Mouse (Mus musculus): Measurements from ENCODE around the gene Vhl.

Vhl gene

DNA sequence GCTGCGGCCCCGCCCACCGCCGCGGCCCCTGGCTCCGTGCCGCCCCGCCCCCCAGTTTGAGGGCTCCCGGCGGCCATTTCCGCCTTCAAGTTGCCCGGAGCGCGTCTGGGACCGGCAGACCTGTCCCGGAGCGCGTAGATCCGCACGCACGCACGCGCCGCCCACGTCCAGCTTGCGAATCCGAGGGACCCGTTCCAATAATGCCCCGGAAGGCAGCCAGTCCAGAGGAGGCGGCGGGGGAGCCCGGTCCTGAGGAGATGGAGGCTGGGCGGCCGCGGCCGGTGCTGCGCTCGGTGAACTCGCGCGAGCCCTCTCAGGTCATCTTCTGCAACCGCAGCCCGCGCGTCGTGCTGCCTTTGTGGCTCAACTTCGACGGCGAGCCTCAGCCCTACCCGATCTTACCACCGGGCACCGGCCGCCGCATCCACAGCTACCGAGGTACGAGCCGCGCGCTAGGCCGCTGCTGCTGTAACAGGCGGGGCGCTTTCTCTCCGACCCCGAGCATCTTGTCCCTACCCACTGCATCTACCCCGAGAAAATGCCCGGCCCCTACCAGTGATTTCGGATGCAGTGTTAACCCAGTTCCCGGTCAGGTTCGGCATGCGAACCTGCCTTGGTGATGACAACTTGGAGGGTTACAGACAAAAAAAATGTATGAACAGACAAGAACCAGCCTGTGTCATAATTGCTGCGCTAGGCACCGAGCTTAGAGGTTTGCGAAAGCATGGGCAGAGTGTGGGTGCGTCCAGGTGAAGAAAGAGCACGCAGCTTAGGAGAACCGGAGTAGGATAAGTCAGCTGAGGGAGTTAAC, at the start of gene Vhl:
TSS of gene Vhl (plus strand) at position 19 of the 811 bp plus-strand sequence.
- peak; percentile 90 for DNase-seq (ENCODE audit: low spot score)

DNA sequence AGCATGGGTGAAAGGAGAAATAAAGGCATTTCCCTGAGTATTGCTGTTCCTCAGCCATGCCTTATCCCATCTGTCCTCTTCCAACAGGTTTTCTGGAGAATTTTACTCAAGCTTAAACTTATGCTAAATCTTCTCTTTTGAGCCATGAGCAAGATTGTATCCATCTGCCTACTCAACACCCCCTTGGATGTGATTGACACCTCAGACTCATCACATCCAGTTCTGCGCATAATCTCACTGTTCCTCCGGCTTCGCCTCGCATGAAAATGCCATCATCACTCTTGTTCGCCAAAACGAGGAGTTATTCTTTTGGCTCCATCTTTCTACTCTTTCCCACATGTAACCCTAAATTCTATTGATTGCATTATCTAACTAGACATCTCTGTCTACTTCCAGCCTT, 47.7 kb upstream of the Vhl start:
- no peak for DNase-seq (ENCODE audit: low spot score)

DNA sequence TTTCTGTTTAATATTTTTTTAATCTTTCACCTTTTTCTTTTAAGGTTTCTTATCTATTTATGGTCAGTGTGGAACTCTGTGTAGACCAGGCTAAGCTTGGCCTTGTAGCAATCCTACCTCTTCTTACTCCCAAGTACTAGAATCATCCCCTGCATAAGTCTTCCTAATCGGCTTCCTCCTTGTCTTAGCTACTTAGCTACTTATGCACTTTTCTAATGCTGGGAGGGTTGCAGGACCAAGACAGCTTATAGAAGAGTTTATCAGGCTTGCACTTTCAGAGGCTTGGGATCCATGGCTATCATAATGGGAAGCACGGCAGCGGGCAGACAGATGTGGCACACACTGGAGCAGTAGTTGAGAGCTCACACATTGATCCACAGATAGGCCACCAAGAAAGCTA, 44.5 kb upstream of the Vhl start:
- no peak for DNase-seq (ENCODE audit: low spot score)

DNA sequence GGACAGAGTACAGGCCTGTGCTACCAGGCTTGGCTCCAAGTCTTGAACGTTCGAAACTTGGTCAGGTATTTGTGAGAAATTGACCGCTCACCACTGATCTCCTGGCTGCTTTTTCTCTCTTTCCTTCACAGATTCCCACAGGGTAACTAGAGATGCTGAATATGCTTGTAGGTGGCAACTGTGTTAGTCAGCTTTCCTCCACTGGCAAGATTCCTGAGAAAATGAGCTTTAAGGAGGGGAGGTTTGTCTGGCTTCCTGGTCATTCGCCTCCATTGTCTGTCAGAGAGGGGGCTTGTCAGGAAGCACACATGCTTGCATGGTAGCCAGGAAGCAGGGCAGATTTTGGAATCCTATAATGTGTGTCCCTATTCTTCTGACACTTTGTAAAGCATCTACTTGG, 40.7 kb upstream of the Vhl start:
- no peak for DNase-seq (ENCODE audit: low spot score)

DNA sequence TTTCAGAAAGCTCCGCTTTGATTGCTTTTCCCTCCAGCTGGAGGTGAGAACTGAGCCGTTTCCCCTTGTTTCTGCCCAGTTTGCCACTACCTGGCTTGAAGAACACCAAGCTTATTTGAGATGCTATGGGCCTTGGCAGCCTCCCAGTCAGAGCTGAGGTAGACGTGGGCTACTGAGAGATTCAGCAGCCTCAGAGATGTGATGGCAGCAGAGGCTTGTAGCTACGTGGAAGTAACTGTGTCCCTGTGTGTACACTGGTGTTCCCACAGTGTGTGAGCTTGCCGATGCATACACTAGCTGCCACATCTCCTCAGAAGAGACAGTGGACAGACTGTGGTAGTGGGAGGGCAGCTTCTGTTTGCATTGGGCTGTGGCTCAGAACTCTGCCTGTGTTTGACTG, 38.7 kb upstream of the Vhl start:
- no peak for DNase-seq (ENCODE audit: low spot score)

DNA sequence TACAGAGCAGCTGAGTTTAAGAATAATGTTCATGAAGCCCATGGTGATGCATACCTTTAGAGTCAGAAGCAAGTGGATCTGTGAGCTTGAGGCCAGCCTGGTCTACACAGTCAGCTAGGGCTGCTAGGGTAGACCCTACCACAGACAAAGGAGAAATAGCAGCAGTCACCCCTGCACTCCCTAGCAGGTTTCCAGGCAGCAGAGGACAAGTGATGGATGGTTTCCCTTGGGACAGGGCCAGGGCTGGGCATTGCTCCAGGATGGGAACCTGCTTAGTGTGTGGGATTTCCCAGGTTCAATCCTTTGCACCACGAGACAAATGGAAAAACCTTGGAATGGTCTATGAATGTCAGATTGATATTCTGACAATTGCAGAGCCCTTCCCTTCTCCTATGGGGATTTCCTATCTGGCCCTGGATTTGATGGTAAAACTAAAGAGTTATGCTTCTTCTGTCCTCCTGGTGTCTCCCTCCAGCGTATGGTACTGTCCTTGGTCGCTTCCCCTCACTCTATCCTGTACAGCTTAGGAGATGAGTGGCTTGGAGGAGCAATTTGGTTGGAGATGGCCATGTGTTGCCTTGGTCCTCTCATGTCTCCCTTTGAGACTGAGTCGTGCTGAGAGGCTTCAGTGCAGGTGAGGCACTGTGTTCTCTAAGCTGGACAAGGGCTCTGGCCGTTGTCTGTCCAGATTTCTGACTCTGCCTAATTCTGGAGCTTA, 37.1 kb upstream of the Vhl start:
- peak; percentile 63 for DNase-seq (ENCODE audit: low spot score)

DNA sequence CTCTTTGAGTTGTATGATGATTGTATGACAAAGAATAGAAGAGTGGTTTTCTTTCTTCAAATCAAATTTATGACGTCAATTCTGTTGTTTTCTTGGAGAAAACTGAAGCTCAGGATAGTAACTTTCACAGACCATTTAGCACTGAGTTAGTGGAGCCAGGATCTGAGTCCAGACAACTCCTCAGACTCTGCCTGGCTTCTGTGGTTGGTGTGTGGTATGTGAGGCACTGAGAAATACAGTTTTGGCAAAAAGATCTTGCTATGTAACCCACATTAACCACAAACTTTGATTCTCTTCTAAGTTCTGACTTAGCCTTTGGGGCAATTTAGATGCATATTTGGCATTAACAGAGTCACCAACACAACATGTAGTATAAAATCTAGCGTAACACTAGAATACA, 31.1 kb upstream of the Vhl start:
- DNase-seq (ENCODE audit: low spot score), result no peak

DNA sequence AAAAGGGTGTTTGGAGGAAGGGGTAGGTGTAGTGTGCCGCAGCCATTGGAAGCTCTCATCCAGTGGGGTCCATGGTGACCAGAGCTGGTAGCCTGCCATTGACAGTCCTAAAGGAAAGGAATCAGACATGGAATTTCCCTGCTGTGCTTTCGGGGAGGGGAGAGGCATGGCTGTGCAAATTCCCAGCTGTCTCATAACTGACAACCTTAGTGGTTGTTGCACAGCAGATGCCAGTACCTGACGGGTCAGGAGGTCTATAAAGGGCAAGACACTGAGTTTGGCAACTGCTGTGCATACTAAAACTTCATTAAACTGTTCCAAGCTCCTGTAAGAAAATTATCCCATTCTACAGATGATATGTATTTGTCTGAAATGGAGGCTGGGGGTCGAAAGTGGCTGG, 25.8 kb upstream of the Vhl start:
- no peak for DNase-seq (ENCODE audit: low spot score)

DNA sequence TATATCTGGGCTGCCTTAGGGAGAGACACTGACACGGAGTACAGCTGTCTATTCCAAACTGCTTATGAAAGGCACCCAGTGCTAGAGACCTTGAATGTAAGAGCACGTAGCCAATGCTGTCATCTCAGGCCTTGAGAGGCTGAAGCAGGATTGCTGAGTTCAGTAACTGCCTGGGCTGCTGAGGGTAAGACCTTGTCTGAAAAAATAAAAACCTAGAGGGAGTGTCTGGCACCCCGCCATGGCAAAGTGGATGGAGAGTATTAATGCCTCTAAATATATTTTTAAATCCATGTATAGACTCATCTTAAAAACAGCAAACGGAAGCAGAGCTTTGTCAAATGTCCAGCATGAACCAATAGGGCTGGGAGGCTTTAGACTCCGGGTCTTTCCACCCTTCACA, 23.9 kb upstream of the Vhl start:
- DNase-seq (ENCODE audit: low spot score), result no peak

DNA sequence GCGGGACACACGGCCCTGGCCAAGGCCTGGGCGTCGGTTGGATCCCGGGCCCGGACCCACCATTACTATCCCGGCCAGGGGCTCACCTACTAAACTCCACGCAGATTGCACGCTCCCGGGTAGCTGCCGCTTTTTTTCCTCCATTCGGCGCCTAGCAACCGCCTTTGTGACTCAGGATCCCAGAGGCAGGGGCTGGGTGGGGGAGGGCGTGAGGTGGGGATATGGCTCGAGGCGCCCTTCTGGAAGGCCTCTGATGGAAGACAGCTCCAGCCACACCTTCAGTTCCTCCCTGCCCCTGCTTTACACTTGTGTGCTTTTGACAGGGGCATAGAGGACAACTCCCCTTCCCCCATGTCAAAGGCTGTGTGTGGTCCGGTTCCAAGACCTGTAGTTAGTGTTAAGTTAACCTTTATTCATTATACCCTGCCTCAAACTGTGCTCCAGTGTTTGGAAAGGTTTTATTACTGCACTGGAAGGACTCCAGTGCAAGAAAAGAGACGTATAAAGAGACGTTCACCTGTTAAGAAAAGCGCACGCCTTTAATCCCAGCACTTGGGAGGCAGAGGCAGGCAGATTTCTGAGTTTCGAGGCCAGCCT, 23.1 kb upstream of the Vhl start, which contains the start of gene Fancd2os:
TSS of gene Fancd2os (minus strand) at position 173 of the 597 bp plus-strand sequence.
- no peak for DNase-seq (ENCODE audit: low spot score)

DNA sequence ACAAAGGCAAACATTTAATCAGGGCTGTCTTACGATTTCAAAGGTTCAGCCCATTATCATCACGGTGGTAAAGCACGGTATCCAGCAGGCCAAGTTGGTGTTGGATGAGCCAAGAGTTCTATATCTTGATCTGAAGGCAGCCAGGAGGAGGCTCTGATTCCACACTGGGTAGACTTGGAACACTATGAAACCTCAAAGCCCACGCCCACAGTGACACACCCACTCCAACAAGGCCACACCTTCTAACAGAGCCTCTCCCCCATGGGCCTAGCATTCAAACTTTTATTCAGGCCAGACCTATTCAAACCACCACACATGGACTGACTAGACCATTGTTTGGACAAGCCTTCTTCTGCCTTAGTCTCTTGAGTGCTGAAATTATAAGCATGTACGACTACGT, 20.9 kb upstream of the Vhl start:
- no peak for DNase-seq (ENCODE audit: low spot score)

DNA sequence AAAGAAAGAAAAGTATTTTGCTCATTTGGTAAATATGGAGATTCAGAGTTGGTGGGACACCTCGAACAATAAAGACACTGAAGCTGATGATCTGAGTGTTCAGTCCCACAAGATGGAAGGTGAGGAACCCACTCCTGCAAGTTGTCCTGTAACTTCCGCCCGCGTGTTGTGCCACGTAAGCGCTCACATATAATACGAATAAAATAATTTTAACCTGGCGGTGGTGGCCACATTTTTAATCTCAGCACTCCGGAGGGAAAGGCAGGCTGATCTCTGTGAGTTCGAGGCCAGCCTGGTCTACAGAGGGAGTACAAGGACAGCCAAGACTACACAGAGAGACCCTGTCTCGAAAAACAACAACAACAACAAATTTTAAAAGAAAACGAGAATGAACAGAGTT, 19.8 kb upstream of the Vhl start:
- no peak for DNase-seq (ENCODE audit: low spot score)

DNA sequence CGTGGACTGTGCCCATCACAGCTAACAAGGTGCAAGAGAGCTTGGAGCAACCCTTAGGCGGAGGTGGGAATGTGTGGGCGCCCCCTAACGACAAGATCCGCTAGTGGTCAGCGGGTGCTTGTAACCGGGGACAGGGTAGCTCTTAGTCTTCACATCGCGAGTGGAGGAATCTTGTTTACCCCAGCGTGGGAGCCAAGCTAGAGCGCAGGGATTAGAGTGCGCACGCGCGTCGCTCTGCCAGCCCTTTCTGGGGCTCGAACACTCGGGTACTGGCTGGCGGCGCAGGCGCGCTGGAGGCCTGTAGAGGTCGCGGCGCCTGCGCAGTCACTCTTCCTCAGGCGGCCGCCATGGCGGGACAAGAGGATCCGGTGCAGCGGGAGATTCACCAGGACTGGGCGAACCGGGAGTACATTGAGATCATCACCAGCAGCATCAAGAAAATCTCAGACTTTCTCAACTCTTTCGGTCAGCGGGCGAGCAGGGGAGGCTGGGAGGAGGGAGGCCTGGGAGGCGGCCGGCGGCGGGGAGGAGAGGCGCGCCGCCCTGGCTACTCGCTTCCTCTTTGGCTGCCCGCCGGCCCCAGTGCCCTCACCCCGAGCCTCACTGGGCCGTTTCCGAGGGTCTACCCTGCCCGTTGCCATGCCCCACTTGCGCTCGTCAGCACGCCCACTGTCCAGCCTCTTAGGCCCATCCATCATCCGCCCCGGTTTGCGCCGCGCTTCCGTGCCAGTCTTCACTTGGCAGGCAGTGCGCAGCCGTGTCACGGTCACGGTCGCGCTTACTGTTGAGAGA, 19.1 kb upstream of the Vhl start, which contains the start of gene Brk1:
TSS of gene Brk1 (plus strand) at position 341 of the 792 bp plus-strand sequence.
- peak; percentile 98 for DNase-seq (ENCODE audit: low spot score)

DNA sequence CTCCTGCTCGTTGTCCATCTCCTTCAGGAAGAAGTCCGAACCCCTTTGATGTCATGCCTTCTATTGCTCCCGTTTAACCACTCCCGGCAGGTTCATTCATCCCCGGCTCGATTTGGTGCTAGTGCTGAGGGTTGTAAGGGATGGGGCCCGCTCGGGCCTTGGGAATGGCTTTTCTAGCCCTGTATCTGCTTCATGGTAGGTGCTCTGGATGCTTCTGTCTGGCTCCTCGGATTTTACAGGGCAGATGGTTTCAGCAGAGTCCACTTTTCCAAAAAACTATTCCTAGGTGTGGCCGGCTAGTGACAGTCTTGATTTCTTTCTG, 18.6 kb upstream of the Vhl start:
- DNase-seq (ENCODE audit: low spot score), result peak; percentile 68

DNA sequence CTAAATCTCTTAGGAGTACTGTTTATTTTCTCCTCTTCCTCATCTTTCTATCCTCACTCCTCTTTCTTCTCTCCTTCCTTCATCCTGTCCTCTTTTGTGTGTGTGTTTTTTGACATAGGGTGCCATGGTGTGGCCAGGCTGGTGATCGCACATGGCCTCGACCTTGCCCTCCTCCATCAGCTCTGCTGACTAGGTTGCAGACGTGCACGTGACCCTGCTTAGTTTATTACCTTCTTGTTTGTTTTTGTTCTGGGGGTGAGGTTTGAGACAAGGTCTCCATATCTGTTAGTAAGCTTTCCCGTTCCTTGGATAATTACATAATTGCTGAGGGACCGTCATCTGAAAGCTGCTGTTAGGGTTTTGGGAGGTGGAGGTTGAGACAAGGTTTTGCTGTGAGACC, 14.9 kb upstream of the Vhl start:
- no peak for DNase-seq (ENCODE audit: low spot score)

DNA sequence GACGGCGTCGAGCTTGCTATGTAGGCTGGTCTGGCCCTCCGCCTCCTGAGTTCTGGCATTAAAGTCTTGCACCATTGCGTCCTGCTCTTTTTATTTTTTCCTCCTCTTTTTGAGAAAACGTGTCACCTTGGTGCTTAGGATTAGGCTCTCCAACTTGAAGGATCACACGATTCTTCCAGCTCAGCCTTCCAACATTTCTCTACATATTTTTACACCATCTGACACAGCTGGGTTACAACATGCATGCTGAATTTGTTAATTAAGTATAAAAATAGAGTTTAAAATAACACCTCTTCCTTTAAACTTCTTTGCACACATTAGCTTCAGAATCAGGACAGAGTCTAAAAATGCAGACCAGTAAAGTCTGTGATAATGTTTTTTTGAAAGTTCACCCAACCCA, 14.5 kb upstream of the Vhl start:
- no peak for DNase-seq (ENCODE audit: low spot score)

DNA sequence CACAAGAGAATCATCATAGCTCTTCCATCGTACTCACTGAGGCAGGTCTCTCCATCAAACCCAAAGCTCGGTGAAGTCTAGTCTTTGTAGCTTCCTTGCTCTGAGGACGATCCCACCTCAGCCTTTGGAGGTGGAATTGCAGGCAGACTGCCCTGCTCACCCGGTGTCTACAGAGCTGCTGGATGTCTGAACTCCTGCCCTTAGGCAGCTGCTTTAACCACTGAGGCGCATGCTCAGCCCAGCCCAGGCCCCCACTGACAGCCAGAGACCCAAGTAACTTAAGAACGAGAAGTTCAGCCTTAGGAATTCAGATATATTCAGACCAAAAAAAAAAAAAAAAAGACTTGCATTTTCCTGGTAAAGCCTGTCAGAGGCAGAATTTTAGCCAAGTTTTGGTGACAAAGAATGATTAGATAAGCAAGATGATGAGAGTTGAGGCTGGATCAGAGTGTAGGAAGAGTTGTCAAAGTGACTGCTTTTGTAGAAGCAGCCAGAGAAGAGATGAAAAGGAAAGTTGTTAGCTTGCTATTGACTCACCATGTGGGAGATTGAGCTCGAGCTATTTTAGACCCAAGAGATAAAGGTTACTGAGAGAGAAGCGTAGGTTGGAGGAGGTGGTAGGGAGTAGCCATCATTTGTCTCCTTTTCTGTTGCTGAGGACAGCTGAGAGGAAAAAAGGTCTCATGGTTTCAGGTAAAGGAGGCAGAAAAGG, 11.3 kb upstream of the Vhl start:
- DNase-seq (ENCODE audit: low spot score), result no peak

DNA sequence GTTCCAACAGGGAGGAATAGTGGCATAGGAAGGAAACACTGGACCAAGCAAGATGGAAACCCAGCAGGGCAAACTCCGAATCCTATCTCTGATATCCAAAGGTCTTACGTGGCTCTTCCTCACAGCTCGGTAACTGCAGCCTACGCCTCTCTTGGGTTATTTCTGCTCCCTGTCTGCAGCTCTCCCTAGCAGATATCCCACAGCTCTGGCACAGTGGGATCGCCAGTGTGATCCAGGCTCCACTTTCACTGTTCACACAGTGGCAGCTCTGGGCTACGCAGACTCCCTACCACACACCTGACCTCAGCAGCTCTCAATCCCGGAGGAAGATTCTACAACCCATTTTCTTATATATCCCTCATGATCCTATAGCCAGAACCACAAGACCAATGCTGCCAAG, 9.6 kb upstream of the Vhl start:
- DNase-seq (ENCODE audit: low spot score), result no peak

DNA sequence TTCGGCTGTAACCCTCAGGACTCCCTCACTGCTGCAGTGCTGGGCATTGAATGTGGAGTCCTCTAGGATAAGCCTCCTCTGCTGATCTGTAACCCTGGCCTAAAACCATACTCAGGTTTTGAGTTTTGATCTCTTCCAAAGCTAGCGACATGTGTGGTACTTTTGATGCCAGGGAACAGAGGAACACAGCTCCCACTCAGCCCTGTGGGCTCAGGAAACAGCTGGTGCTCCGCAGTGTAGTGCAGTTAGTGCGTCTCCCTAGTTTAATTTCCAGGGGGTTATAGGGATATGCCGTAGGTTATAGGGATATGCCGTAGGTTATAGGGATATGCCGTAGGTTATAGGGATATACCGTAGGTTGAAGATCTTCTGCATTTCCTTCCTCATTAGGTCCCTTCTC, 8.8 kb upstream of the Vhl start:
- DNase-seq (ENCODE audit: low spot score), result no peak

DNA sequence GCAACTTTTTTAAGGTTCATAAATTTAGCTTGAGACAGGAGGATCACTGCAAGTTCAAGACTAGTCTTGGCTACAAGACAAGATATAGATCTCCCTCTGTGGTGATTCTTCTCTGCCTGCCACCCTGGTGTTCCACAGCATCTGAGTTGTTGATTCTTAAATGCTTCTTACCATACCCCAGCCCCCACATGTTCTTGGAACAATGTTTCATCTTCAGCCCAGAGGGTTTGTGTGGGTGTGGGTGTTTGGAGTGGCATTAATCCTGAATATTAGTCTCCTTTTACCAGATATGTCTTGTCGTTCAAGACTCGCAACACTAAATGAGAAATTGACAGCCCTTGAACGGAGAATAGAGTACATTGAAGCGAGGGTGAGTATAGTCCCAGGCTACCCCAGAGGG, 8.3 kb upstream of the Vhl start:
- DNase-seq (ENCODE audit: low spot score), result no peak

DNA sequence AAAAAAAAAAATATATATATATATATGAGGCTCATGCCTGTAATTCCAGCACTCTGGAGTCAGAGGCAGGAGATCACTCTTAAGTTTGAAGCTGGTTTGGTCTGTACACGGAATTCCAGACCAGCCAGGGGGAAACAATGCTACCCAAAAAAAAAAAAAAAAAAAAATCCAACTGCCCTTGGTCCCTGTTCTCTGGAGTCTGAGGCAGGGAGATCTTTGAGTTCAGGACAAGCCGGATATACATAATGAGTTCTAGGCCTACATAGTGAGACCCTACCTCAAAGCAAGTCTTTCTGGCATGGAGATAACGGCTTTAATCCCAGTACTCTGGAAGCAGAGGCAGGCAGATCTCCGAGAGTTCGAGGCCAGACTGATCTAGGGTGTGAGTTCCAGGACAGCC, 373 bp upstream of the Vhl start:
- DNase-seq (ENCODE audit: low spot score), result no peak

Data from adipocyte (in vitro differentiated cells).